10 mouse cellular contexts compared by ENCODE assay signal in the genomic region with DNA sequence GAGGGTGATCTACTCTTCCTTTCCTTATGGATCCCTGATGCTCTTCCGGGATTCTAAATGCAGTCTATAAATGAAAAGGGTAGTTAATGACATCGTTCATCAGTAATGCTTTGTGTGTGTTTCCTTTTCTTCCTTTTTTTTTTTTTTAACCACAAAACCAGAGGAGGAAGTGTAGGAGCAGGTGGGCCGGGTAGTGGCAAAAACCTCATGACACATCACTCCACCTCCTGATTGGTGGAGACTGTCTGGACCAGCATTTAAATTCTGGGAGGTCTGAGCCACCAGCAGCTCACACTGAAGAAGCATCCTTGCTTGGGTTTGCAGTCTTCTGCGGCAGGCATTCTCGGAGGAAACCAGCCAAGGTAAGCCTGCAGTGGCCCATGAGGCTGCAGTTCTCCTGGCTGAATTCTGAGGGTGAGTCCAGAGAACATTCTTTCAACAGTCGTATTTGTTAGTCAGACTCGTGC. TPM values are rescaled to one million over a fixed set of nuclear protein-coding genes. Genes with fewer than 3 reads are reported as not detected.
A peak's percentile ranks its signal among the peaks of the same experiment; 100 is the strongest.
DNase-seq lines count a peak whose midpoint lies in the region; ATAC-seq and TF ChIP-seq lines count a peak whose summit lies in the region.
"Had no signal": no experiment of that assay in that cellular context is flagged by ENCODE, and none has a peak within 500 bp of the region (broad histone marks: within the 10 kb centered on the region; RNA-seq: fewer than 3 reads in every experiment).

A gene (plus strand): TSS at position 284 of the 467 bp plus-strand sequence.

- no peak for ATAC-seq in hindbrain, embryonic 13.5 days (ENCODE audit: low FRiP score)
- peak; percentile 98 to 99 for ATAC-seq in hematopoietic stem cell, adult 5-6 weeks (replicated peaks in 1 of 2; ENCODE audit: insufficient read depth in 1 of 2, low FRiP score in 2 of 2, low TSS enrichment in 1 of 2, low read depth in 1 of 2, poor library complexity in 2 of 2, severe bottlenecking in 2 of 2)
- ATAC-seq in megakaryocyte, adult 5-6 weeks (ENCODE audit: poor library complexity, severe bottlenecking): peak; percentile 85

- no peaks in the 10 kb centered on the region for H3K9me3 ChIP-seq in hindbrain, embryonic 10.5 days
- H3K9me3 ChIP-seq in hindbrain, embryonic 13.5 days: no peaks in the 10 kb centered on the region
- H3K9me3 ChIP-seq in ES-E14 (ENCODE audit: control insufficient read depth, insufficient read depth, low read depth, low read length): no peaks in the 10 kb centered on the region
- H3K9me3 ChIP-seq: midbrain, embryonic 12.5 days had no signal

- H3K27ac ChIP-seq in hindbrain, embryonic 10.5 days: no peak within 1 kb of the TSS
- H3K27ac ChIP-seq in hindbrain, embryonic 13.5 days: no peak within 1 kb of the TSS
- H3K27ac ChIP-seq in ES-E14 (ENCODE audit: insufficient read depth, low read depth, low read length, poor library complexity, severe bottlenecking): peak within 1 kb of the TSS; percentile 87
- H3K27ac ChIP-seq: heart, adult 2 months; midbrain, embryonic 12.5 days had no signal

- no peak within 1 kb of the TSS for H3K4me2 ChIP-seq in hindbrain, embryonic 13.5 days
- H3K4me2 ChIP-seq: midbrain, embryonic 12.5 days had no signal

- no peak for DNase-seq in hindbrain, embryonic 10.5 days (ENCODE audit: low spot score)
- peak; percentile 54 for DNase-seq in ES-E14 (ENCODE audit: low read depth, low spot score)
- DNase-seq in frontal cortex, postnatal 14 days (ENCODE audit: low spot score in 2 of 2): no peak
- no peak for DNase-seq in embryo, embryonic 9.5 days (ENCODE audit: extremely low spot score)
- DNase-seq in right cerebral cortex, adult 2 months (ENCODE audit: low spot score in 2 of 2): no peak
- DNase-seq: heart, adult 2 months had no signal

- H3K4me1 ChIP-seq in hindbrain, embryonic 10.5 days (replicated peaks): peaks cover 14% of the 10 kb centered on the region
- no peaks in the 10 kb centered on the region for H3K4me1 ChIP-seq in hindbrain, embryonic 13.5 days (replicated peaks)
- H3K4me1 ChIP-seq in ES-E14 (ENCODE audit: control insufficient read depth in 2 of 2, insufficient read depth in 2 of 2, low read length in 2 of 2, poor library complexity in 1 of 2): peaks cover 13 to 18% of the 10 kb centered on the region in 2 experiments
- H3K4me1 ChIP-seq: midbrain, embryonic 12.5 days had no signal

- in situ Hi-C loops in ES-E14 (cut with MboI; ENCODE audit: low sequenced_read_pairs in 2 of 2, unreplicated experiment in 2 of 2): no loop called here

- no peaks in the 10 kb centered on the region for H3K27me3 ChIP-seq in hindbrain, embryonic 10.5 days (ENCODE audit: insufficient read depth, poor library complexity, severe bottlenecking)
- H3K27me3 ChIP-seq in hindbrain, embryonic 13.5 days: no peaks in the 10 kb centered on the region
- H3K27me3 ChIP-seq: midbrain, embryonic 12.5 days had no signal

- no peak within 1 kb of the TSS for H3K9ac ChIP-seq in hindbrain, embryonic 13.5 days
- peak within 1 kb of the TSS; percentile 70 for H3K9ac ChIP-seq in ES-E14 (ENCODE audit: insufficient read depth, low read depth, low read length, poor library complexity, severe bottlenecking)
- H3K9ac ChIP-seq: midbrain, embryonic 12.5 days had no signal

- no peak within 1 kb of the TSS for H3K4me3 ChIP-seq in hindbrain, embryonic 10.5 days
- H3K4me3 ChIP-seq in hindbrain, embryonic 13.5 days: no peak within 1 kb of the TSS
- peak within 1 kb of the TSS; percentile 61 to 78 for H3K4me3 ChIP-seq in ES-E14 (ENCODE audit: insufficient read depth in 1 of 2, low read depth in 1 of 2, low read length in 2 of 2, poor library complexity in 1 of 2, severe bottlenecking in 1 of 2)
- H3K4me3 ChIP-seq: heart, adult 2 months; midbrain, embryonic 12.5 days had no signal

- 75% methylated on average over 7 of the region's 7 CpGs for WGBS in hindbrain, embryonic 10.5 days
- WGBS in hindbrain, embryonic 13.5 days: 75% methylated on average over 7 of the region's 7 CpGs

- H3K36me3 ChIP-seq in hindbrain, embryonic 10.5 days: no peaks in the 10 kb centered on the region
- H3K36me3 ChIP-seq in hindbrain, embryonic 13.5 days: no peaks in the 10 kb centered on the region
- peaks cover 13% of the 10 kb centered on the region for H3K36me3 ChIP-seq in ES-E14 (ENCODE audit: control insufficient read depth, insufficient read depth, low read length, poor library complexity, severe bottlenecking)
- H3K36me3 ChIP-seq: midbrain, embryonic 12.5 days had no signal

TF ChIP-seq in ES-E14, 5 proteins besides CTCF, POLR2A, EP300 and RAD21:
- TF ChIP-seq HCFC1 (IDR thresholded peaks at IDR 0.05; ENCODE audit: borderline replicate concordance, insufficient read depth, low read length) (no peak), ZC3H11A (IDR thresholded peaks at IDR 0.05; ENCODE audit: borderline replicate concordance, low read depth, low read length) (no peak), ZNF384 (IDR thresholded peaks at IDR 0.05; ENCODE audit: low read depth, low read length) (peak; percentile 93), CHD2 (IDR thresholded peaks at IDR 0.05; ENCODE audit: low read depth, low read length) (no peak)

RNA-seq across cellular contexts. Expression of the gene that starts here (rescaled TPM):
- polyA plus RNA-seq in hindbrain, embryonic 10.5 days (2016; fragmentation: Nextera tagmentation; extraction: Ambion mirVana): 11.4 and 15.7 TPM in 2 replicates
- polyA plus RNA-seq in hindbrain, embryonic 13.5 days (2015; fragmentation: Nextera tagmentation; extraction: Ambion mirVana): 9.2 and 12.6 TPM in 2 replicates
- 654 and 1,326 TPM in 2 replicates for total RNA-seq in ES-E14 (2012; rRNA removed)
- 8.1 and 10.8 TPM in 2 replicates for total RNA-seq in hematopoietic stem cell, adult 5-6 weeks (2017)
- total RNA-seq in megakaryocyte, adult 5-6 weeks (2015): 16.5 and 20.4 TPM in 2 replicates
- 9.6 and 11.2 TPM in 2 replicates for total RNA-seq in megakaryocyte, adult 5-6 weeks (2017)

Comparison
In these comparisons a context has a peak if more than half of its experiments do, and no peak if none do; other contexts are left out.
1. RNA of the gene that starts here (total RNA-seq): 654 to 1,326 TPM in ES-E14; 9.6 to 20.4 TPM in megakaryocyte, adult 5-6 weeks and 8.1 to 10.8 TPM in hematopoietic stem cell, adult 5-6 weeks; every median in the first group is over 10 times any median in the second.
2. H3K4me3 ChIP-seq: peak in ES-E14 (2 of 2); none in hindbrain, embryonic 10.5 days (single experiment) and hindbrain, embryonic 13.5 days (single experiment).